8 mouse cellular contexts compared by ENCODE assay signal in genomic region chr11:22859633-22860334, GRCm38 (mm10). TPM values are rescaled to one million over a fixed set of nuclear protein-coding genes. Genes with fewer than 3 reads are reported as not detected.
DNase-seq lines count a peak whose midpoint lies in the region; ATAC-seq and TF ChIP-seq lines count a peak whose summit lies in the region.

No protein-coding gene starts in this region.

- peak overlapping the region; percentile 53 for H3K9ac ChIP-seq in hindbrain, postnatal 0 days (replicated peaks; ENCODE audit: low read length)

- peak overlapping the region; percentile 30 for H3K27ac ChIP-seq in cortical plate, adult 2 months (ENCODE audit: insufficient read depth, low read length)
- H3K27ac ChIP-seq in gastrocnemius, adult 2 months: peak overlapping the region; percentile 89
- H3K27ac ChIP-seq in hindbrain, postnatal 0 days: peak overlapping the region; percentile 38

- intact Hi-C loops in gastrocnemius, adult 2 months (cut with DNase I): loop anchor here (5.0 kb wide), 1 partner anchor 227 kb away; no protein-coding TSS in a partner anchor
- intact Hi-C loops in left cerebral cortex, postnatal 14 days (cut with DNase I): loop anchor here (5.0 kb wide), 1 partner anchor 98 kb away; no protein-coding TSS in a partner anchor

- no peaks in the 10 kb centered on the region for H3K4me1 ChIP-seq in cortical plate, adult 2 months (ENCODE audit: control insufficient read depth, insufficient read depth, low read length)
- H3K4me1 ChIP-seq in hindbrain, postnatal 0 days (ENCODE audit: insufficient read depth, low read length): peaks cover 12% of the 10 kb centered on the region; the same call in 1 of the 2 replicates

- peak; percentile 91 for ATAC-seq in hindbrain, postnatal 0 days
- ATAC-seq in megakaryocyte-erythroid progenitor cell, adult 5-6 weeks (replicated peaks; ENCODE audit: low FRiP score, low TSS enrichment, poor library complexity, severe bottlenecking): peak; percentile 70

- TF ChIP-seq POLR2A in cortical plate, adult 2 months (IDR thresholded peaks at IDR 0.05; ENCODE audit: extremely low read depth, insufficient read depth, low read length): peak; percentile 36; the same call in 1 of the 2 replicates

- H3K4me3 ChIP-seq in cortical plate, adult 2 months (ENCODE audit: insufficient read depth, low read length): peak overlapping the region; percentile 90
- H3K4me3 ChIP-seq in gastrocnemius, adult 2 months: peak overlapping the region; percentile 97
- H3K4me3 ChIP-seq in hindbrain, postnatal 0 days (ENCODE audit: low read length): peak overlapping the region; percentile 80

- under 1% methylated on average over 48 of the region's 55 CpGs for WGBS in hindbrain, postnatal 0 days

- H3K4me2 ChIP-seq in hindbrain, postnatal 0 days (ENCODE audit: low read depth, low read length): peak overlapping the region; percentile 98

- TF ChIP-seq CTCF in cortical plate, adult 2 months (IDR thresholded peaks at IDR 0.05; ENCODE audit: extremely low read depth, insufficient read depth, low read length): no peak
- TF ChIP-seq CTCF in gastrocnemius, adult 2 months (IDR thresholded peaks at IDR 0.05): no peak
- peak; percentile 34 for TF ChIP-seq CTCF in hindbrain, postnatal 0 days (IDR thresholded peaks at IDR 0.05; ENCODE audit: low read depth)

- DNase-seq in R1 (ENCODE audit: low read depth, low spot score): peak; percentile 91
- peak; percentile 94 for DNase-seq in gastrocnemius, adult 2 months
- DNase-seq in hindbrain, postnatal 0 days (ENCODE audit: low spot score): peak; percentile 89
- peak; percentile 65 to 77 for DNase-seq in left cerebral cortex, postnatal 14 days (ENCODE audit: low spot score in 2 of 2)
- DNase-seq in right cerebral cortex, postnatal 14 days: peak; percentile 77
- DNase-seq in urinary bladder, postnatal 36 days (ENCODE audit: low spot score in 2 of 2): peak; percentile 85 to 86

- H3K9me3 ChIP-seq in hindbrain, postnatal 0 days (ENCODE audit: low read length): no peaks in the 10 kb centered on the region

- H3K36me3 ChIP-seq in hindbrain, postnatal 0 days (ENCODE audit: insufficient read depth, low read length): no peaks in the 10 kb centered on the region

- peaks cover 11% of the 10 kb centered on the region; the same call in 1 of the 2 replicates for H3K27me3 ChIP-seq in hindbrain, postnatal 0 days (ENCODE audit: insufficient read depth, low read length)

RNA-seq across cellular contexts. Expression of gene B3gnt2, which starts 1.0 kb away (rescaled TPM):
- polyA plus RNA-seq in cortical plate, adult 2 months (2012; rRNA removed): 11.2 and 11.4 TPM in 2 replicates
- 1 to 10 TPM; 1.6 to 2.1 TPM for total RNA-seq in gastrocnemius, adult 2 months (2021)
- 4.8 and 9.2 TPM in 2 replicates for total RNA-seq in hindbrain, postnatal 0 days (2014; rRNA removed)
- 2.9 and 4.5 TPM in 2 replicates for polyA plus RNA-seq in hindbrain, postnatal 0 days (2015; fragmentation: Nextera tagmentation; extraction: Ambion mirVana)
- total RNA-seq in left cerebral cortex, postnatal 14 days (2021): 10 to 100 TPM in 1 of 2 experiments, 1 to 10 TPM in 1; 7.9 to 14.4 TPM
- 7.1 and 24.3 TPM in 2 replicates for total RNA-seq in megakaryocyte-erythroid progenitor cell, adult 5-6 weeks (2014; fragmentation: Nextera tagmentation)
- total RNA-seq in megakaryocyte-erythroid progenitor cell, adult 5-6 weeks (2017): 21.1 and 22.0 TPM in 2 replicates

Comparison
In these comparisons a context has a peak if more than half of its experiments do, and no peak if none do; other contexts are left out.
1. Peak in every context shown above with its lines: DNase-seq, ATAC-seq, H3K4me3 ChIP-seq and H3K27ac ChIP-seq.
2. H3K27ac ChIP-seq: peak in every context shown above with its lines; median percentile 89 in gastrocnemius, adult 2 months; 38 in hindbrain, postnatal 0 days; 30 in cortical plate, adult 2 months.